Mouse (Mus musculus) kidney, adult 2 months (tissue): ENCODE data around the gene Esr1. TPM values are rescaled to one million over a fixed set of nuclear protein-coding genes. Genes with fewer than 3 reads are reported as not detected.

Experiments used
- DNase-seq: peaks from one replicate; pipeline ENCODE4 v3.0.0; 2021
- H3K27ac ChIP-seq: fragments of 200-500 bp; 2 replicates; pipeline ENCODE4 v1.5.1; 2012; ENCODE audit warnings: low read depth, low read length, control low read depth, inconsistent platforms; ENCODE audit not compliant: insufficient read depth
- H3K27me3 ChIP-seq: fragments of 200-500 bp; replicated peaks from 2 replicates; pipeline ENCODE4 v1.6.1; 2012; ENCODE audit warnings: mild to moderate bottlenecking, moderate library complexity, low read length, inconsistent platforms; ENCODE audit not compliant: control insufficient read depth, insufficient read depth
- H3K36me3 ChIP-seq: fragments of 200-500 bp; 2 replicates; pipeline ENCODE4 v1.6.1; 2012; ENCODE audit warnings: mild to moderate bottlenecking, moderate library complexity, low read length, inconsistent platforms; ENCODE audit not compliant: control insufficient read depth, insufficient read depth
- H3K4me1 ChIP-seq: fragments of 200-500 bp; 2 replicates; pipeline ENCODE4 v1.6.1; 2011; ENCODE audit warnings: low read length; ENCODE audit not compliant: control insufficient read depth, insufficient read depth
- H3K4me3 ChIP-seq: fragments of 200-500 bp; 2 replicates; pipeline ENCODE4 v1.5.1; 2011; ENCODE audit warnings: mild to moderate bottlenecking, low read depth, low read length, control low read depth; ENCODE audit not compliant: insufficient read depth
- CTCF ChIP-seq: fragments of 200-500 bp; conservative IDR thresholded peaks from 2 replicates; pipeline ENCODE4 v1.5.1; 2011; ENCODE audit warnings: low read depth, mild to moderate bottlenecking, control low read depth, low read length, moderate library complexity, mixed read lengths; ENCODE audit not compliant: insufficient read depth, insufficient read length
- POLR2A ChIP-seq: fragments of 200-500 bp; IDR thresholded peaks from one replicate; pipeline ENCODE4 v1.6.1; 2011; ENCODE audit warnings: low read depth, low read length, control low read depth
- WGBS: fragments of 180-500 bp; shearing (Covaris S2); methylation state at CpG from one replicate; pipeline ENCODE4 v1.1.7; 2018; 5-methylcytosine and 5-hydroxymethylcytosine counted together
- polyA plus RNA-seq: library from polyadenylated mRNA; depleted of rRNA; stranded (reverse); fragments of >200 nt; gene quantifications from 2 replicates; pipeline ENCODE4 v1.2.3, GENCODE M21; 2012

Esr1 gene
- polyA plus RNA-seq, 1 experiment, result 5.1 TPM

DNA sequence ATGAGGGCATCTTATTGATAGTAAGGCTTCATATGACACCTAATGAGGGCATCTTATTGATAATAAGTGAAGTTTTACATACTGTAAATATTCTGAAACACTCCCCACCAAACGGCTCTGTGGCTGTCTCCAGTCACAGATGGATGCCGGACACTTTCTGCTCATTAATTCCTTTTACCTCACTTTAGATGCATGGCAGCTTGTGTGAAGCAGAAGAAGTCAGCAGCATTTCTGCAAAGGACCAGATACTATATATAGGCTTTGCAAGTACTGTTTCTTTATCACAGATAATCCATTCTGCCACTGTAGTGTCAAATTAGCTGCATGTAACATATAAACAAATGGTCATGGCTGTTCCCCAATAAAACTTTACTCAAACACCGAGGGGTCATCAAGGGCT, 274.1 kb downstream of the Esr1 start:
- Histone ChIP-seq H3K36me3 (no peaks in the 10 kb centered on the region), H3K4me3 (no peak overlapping the region), H3K27ac (no peak overlapping the region), H3K4me1 (no peaks in the 10 kb centered on the region), H3K27me3 (no peaks in the 10 kb centered on the region)
- no peak for DNase-seq
- 74% methylated on average over 3 of the region's 3 CpGs for WGBS
- TF ChIP-seq CTCF (no peak), POLR2A (no peak)

DNA sequence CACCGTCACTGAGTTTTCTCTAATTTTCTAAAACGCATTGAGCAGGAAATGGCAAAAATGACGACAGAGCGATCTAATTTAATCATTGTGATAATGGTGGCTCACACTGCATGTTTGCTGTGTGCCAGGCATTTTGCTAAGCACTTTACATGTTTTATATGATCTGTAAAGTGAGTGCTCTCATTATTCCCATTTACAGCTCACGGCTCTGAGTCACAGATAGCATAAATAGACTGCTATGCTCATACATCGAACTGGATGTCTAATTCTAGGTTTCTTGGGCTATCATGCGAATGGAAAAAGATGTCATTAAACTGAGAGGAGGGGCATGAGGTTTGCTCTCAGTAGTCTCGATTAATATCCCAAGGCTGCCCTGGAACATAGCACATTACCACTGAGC, 274.6 kb downstream of the Esr1 start:
- Histone ChIP-seq H3K36me3 (no peaks in the 10 kb centered on the region), H3K4me3 (no peak overlapping the region), H3K27me3 (no peaks in the 10 kb centered on the region), H3K27ac (no peak overlapping the region), H3K4me1 (no peaks in the 10 kb centered on the region)
- no peak for TF ChIP-seq POLR2A
- no peak for TF ChIP-seq CTCF
- no peak for DNase-seq
- WGBS, result 85% methylated on average over 8 of the region's 8 CpGs

DNA sequence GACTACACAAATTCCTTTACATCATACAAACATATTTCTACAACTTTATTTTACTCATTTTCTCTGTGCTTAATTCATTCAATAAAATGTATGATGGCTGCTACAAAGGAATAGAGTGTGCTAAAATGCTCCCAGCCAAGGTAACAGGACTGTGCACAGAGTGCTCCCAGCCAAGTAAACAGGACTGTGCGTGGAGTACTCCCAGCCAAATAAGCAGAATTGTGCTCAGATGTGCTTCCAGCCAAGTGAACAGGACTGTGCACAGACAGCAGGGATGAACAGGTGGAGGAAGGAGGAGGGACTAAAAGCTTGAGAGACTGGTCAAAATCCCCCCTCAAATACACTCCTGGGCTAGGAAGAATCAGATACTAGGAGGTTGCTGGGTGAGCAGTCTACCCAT, 282.1 kb downstream of the Esr1 start:
- H3K36me3 ChIP-seq, result no peaks in the 10 kb centered on the region
- 38% methylated on average over 1 of the region's 1 CpGs for WGBS
- no peak for DNase-seq

DNA sequence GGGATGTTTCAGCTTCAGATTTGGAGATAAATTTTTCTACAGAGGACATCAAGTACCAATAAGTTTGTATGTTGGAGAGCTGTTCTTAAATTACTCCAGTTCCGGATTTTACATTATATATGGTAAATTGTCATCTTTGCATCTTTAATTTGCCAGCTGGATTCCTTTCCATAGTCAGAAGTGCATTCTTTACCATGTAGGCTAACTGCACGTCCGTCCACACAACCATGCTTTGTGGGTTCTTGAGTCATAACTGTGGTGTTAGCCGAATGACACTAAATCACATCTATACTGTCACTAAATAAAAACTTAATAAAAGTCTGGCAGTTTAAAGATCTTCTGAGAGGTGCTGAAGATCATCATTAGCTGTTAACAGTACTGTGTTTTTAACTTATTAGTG, 286.4 kb downstream of the Esr1 start:
- Histone ChIP-seq H3K27ac (no peak overlapping the region), H3K27me3 (no peaks in the 10 kb centered on the region; the same call in 1 of the 2 replicates), H3K4me3 (no peak overlapping the region), H3K4me1 (no peaks in the 10 kb centered on the region), H3K36me3 (no peaks in the 10 kb centered on the region)
- no peak for DNase-seq
- TF ChIP-seq POLR2A (no peak), CTCF (no peak)
- 70% methylated on average over 4 of the region's 4 CpGs for WGBS

More for the DNA sequence above, 282.1 kb downstream of the Esr1 start:
- TF ChIP-seq POLR2A (no peak), CTCF (no peak)
- H3K27ac ChIP-seq, result no peak overlapping the region
- no peak overlapping the region for H3K4me3 ChIP-seq
- no peaks in the 10 kb centered on the region; the same call in 1 of the 2 replicates for H3K27me3 ChIP-seq
- no peaks in the 10 kb centered on the region for H3K4me1 ChIP-seq

DNA sequence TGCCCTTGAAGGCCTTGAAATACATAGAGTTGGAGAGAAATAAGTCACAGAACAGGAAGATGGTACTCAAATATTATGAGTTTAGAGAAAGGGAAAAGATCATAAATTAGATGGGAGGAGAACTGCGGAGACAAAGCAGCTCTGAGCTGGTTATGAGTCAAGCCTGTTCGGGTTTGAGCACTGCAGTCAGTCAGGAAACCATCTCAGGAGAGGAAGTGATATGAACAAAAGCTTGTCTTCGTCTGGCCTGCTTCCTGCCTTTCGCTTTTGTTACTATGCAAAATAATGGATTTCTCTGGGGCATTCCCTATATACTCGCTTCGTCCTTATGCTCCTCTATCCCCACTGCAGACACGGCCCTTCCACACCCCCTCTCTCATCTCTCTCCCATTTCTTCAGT, 288.9 kb downstream of the Esr1 start:
- H3K4me1 ChIP-seq, result no peaks in the 10 kb centered on the region
- TF ChIP-seq CTCF, result no peak
- no peak for TF ChIP-seq POLR2A
- H3K4me3 ChIP-seq, result no peak overlapping the region
- H3K27ac ChIP-seq, result no peak overlapping the region
- no peaks in the 10 kb centered on the region for H3K36me3 ChIP-seq
- H3K27me3 ChIP-seq, result no peaks in the 10 kb centered on the region; the same call in 1 of the 2 replicates
- 62% methylated on average over 7 of the region's 7 CpGs for WGBS
- DNase-seq, result peak; percentile 13

DNA sequence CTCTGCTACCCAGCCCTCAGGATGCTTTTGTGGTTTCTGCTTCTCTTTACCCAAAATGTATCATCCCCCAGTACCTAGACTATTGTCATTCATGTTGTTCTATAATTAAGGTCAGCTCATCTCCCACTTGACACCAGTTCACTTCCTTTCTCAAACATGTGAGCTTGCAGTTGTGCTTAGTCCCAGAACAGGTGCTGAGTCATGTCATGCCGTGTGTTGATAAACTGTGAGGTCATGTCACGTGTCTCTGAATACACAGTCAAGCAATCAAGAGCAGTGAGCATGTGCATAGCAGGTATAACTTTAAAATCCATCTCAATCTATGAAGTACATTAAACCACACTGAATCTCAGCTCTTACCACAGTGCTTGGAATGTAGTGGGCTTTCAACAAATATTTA, 297.9 kb downstream of the Esr1 start:
- no peaks in the 10 kb centered on the region for H3K4me1 ChIP-seq
- no peak for DNase-seq
- H3K4me3 ChIP-seq, result no peak overlapping the region
- no peak for TF ChIP-seq CTCF
- H3K27ac ChIP-seq, result no peak overlapping the region
- 82% methylated on average over 2 of the region's 2 CpGs for WGBS
- no peaks in the 10 kb centered on the region for H3K27me3 ChIP-seq
- H3K36me3 ChIP-seq, result no peaks in the 10 kb centered on the region

DNA sequence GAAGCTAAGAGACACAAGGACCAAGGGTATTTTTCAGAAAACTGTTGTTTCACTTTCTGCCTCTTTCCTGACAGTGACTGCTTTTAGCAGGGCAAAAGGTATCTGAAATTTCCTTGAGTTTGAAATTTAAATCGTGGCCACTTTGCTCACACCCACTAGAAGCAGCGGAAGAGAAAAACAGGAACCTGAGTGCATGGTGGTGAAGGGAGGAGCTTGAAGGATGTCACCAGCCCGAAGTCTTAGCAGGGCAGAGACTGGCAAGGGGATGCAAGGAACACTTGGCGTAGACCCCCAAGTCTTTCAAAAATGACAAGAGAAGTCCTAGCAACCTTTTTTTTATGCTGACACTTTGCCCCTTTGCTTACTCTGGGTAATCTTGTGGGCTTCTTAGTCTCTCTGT, 299.1 kb downstream of the Esr1 start:
- Histone ChIP-seq H3K36me3 (no peaks in the 10 kb centered on the region), H3K4me1 (no peaks in the 10 kb centered on the region), H3K27ac (no peak overlapping the region), H3K4me3 (no peak overlapping the region), H3K27me3 (no peaks in the 10 kb centered on the region)
- WGBS, result 84% methylated on average over 4 of the region's 4 CpGs
- TF ChIP-seq POLR2A (no peak), CTCF (no peak)
- DNase-seq, result no peak

DNA sequence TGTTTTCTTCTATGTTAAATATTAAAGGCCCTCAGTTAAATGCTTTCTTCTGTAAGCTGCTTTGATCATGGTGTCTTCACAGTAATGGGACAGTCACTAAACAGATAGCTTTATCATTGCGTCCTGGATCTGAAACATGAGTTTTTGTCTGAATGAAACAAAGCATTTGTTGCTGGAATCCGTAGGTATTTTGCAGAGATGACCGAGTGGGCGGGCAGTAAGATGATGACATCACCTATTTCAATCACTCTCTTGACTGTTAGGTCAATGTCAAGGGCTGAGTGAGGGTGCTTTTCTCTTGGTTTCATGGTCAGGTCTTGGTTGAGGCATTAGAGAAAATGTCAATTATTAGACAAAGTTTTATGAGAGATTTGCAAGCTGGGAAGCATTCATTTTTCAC, 307.7 kb downstream of the Esr1 start:
- WGBS, result 79% methylated on average over 4 of the region's 4 CpGs
- Histone ChIP-seq H3K27me3 (no peaks in the 10 kb centered on the region), H3K4me3 (no peak overlapping the region), H3K36me3 (no peaks in the 10 kb centered on the region), H3K27ac (no peak overlapping the region), H3K4me1 (no peaks in the 10 kb centered on the region)
- no peak for DNase-seq
- TF ChIP-seq CTCF, result no peak
- no peak for TF ChIP-seq POLR2A
